Mouse (Mus musculus): ENCODE data around the gene Ppfia2. TPM values are rescaled to one million over a fixed set of nuclear protein-coding genes. Genes with fewer than 3 reads are reported as not detected.

Ppfia2 gene
- total RNA-seq, 2 experiments from 2014 or later = 0.24 to 0.35 TPM

- DNase-seq = no peak
- intact Hi-C loops (cut with DNase I; ENCODE audit: low total_unique reads) = no loop called here
Measured at GRCm38 (mm10) chr10:106881330-106881729, 411.2 kb downstream of the Ppfia2 start.

- no peak for DNase-seq
Measured at GRCm38 (mm10) chr10:106896351-106896750, 426.2 kb downstream of the Ppfia2 start.

GRCm38 (mm10) chr10:106910108-106910507, 440.0 kb downstream of the Ppfia2 start:
- DNase-seq = no peak
- intact Hi-C loops (cut with DNase I; ENCODE audit: low total_unique reads) = no loop called here

More at GRCm38 (mm10) chr10:106896351-106896750, 426.2 kb downstream of the Ppfia2 start:
- intact Hi-C loops (cut with DNase I; ENCODE audit: low total_unique reads) = no loop called here

GRCm38 (mm10) chr10:106913032-106913431, 442.9 kb downstream of the Ppfia2 start:
- no peak for DNase-seq
- intact Hi-C loops (cut with DNase I; ENCODE audit: low total_unique reads) = no loop called here

- intact Hi-C loops (cut with DNase I; ENCODE audit: low total_unique reads) = no loop called here
- no peak for DNase-seq
Measured at GRCm38 (mm10) chr10:106914275-106914674, 444.1 kb downstream of the Ppfia2 start.

GRCm38 (mm10) chr10:106914822-106915221, 444.7 kb downstream of the Ppfia2 start:
- intact Hi-C loops (cut with DNase I; ENCODE audit: low total_unique reads) = no loop called here
- DNase-seq = no peak

GRCm38 (mm10) chr10:106924334-106924733, 454.2 kb downstream of the Ppfia2 start:
- no peak for DNase-seq
- intact Hi-C loops (cut with DNase I; ENCODE audit: low total_unique reads) = no loop called here

GRCm38 (mm10) chr10:106924798-106925197, 454.7 kb downstream of the Ppfia2 start:
- intact Hi-C loops (cut with DNase I; ENCODE audit: low total_unique reads) = no loop called here
- DNase-seq = no peak

GRCm38 (mm10) chr10:106928576-106929332, 458.6 kb downstream of the Ppfia2 start:
- intact Hi-C loops (cut with DNase I; ENCODE audit: low total_unique reads) = no loop called here
- DNase-seq = no peak

GRCm38 (mm10) chr10:106932571-106933073, 462.5 kb downstream of the Ppfia2 start:
- intact Hi-C loops (cut with DNase I; ENCODE audit: low total_unique reads) = loop anchor here (5.0 kb wide), 1 partner anchor 455 kb away; no protein-coding TSS in a partner anchor
- no peak for DNase-seq

- DNase-seq = no peak
- intact Hi-C loops (cut with DNase I; ENCODE audit: low total_unique reads) = no loop called here
Measured at GRCm38 (mm10) chr10:106936996-106937395, 466.9 kb downstream of the Ppfia2 start.

GRCm38 (mm10) chr10:106938851-106939250, 468.7 kb downstream of the Ppfia2 start:
- intact Hi-C loops (cut with DNase I; ENCODE audit: low total_unique reads) = no loop called here
- DNase-seq = no peak

- intact Hi-C loops (cut with DNase I; ENCODE audit: low total_unique reads) = no loop called here
- DNase-seq = no peak
Measured at GRCm38 (mm10) chr10:106939441-106939840, 469.3 kb downstream of the Ppfia2 start.

- DNase-seq = no peak
- intact Hi-C loops (cut with DNase I; ENCODE audit: low total_unique reads) = no loop called here
Measured at GRCm38 (mm10) chr10:106941380-106941779, 471.2 kb downstream of the Ppfia2 start.

GRCm38 (mm10) chr10:106959026-106959425, 488.9 kb downstream of the Ppfia2 start:
- no peak for DNase-seq

GRCm38 (mm10) chr10:106975193-106976141, 505.3 kb downstream of the Ppfia2 start:
- intact Hi-C loops (cut with DNase I; ENCODE audit: low total_unique reads) = no loop called here
- DNase-seq = no peak

More at GRCm38 (mm10) chr10:106959026-106959425, 488.9 kb downstream of the Ppfia2 start:
- intact Hi-C loops (cut with DNase I; ENCODE audit: low total_unique reads) = no loop called here
